Mouse (Mus musculus) kidney, postnatal 4 days (tissue): Measurements from ENCODE around the gene Rad17.
A peak's percentile ranks its signal among the peaks of the same experiment; 100 is the strongest.

Experiments
- DNase-seq, 2 experiments: peaks; one replicate each; pipeline ENCODE4 v3.0.0; 2021; ENCODE audit warnings: mixed read lengths in 2 of 2

Gene Rad17

DNA sequence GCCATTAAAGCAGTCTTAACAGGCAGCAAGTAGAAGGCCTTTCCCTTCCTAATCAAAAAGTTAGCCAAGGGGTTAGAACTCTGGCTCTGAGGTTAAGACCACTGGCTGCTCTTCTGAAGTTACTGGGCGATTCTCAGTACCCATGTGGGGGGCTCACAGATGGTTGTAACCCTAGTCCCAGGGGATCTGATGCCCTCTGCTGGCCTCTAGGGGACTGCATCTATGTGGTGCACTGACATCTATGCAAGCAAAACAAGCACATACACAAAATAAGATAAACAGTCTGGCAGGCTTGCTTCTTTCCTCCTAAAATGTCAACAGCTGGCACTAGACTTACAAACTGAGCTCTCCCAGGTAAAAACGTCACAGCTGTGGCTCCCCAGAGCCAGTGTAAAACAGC lies 37.9 kb downstream of the Rad17 start:
- DNase-seq, result peak in 1 of 2 experiments; percentile 21

DNA sequence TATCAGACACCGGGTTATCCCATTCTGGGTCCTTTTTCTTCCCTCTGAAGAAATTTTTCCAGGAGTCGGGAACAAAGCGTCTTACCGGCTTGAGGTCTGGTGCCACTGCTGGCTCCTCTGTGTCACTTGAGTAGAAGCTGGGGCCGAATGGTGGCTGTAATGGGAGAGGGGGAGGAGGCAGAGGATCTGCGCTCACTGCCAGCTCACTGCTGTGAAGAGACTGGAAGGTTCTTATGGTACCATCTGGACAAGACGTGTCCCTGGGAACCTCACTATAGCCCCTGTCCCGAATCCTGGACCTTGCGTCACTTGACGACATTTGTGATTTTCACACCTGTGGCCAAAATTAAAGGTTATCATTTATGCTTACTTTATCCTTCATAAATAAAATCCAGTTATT lies 38.6 kb downstream of the Rad17 start:
- no peak for DNase-seq

DNA sequence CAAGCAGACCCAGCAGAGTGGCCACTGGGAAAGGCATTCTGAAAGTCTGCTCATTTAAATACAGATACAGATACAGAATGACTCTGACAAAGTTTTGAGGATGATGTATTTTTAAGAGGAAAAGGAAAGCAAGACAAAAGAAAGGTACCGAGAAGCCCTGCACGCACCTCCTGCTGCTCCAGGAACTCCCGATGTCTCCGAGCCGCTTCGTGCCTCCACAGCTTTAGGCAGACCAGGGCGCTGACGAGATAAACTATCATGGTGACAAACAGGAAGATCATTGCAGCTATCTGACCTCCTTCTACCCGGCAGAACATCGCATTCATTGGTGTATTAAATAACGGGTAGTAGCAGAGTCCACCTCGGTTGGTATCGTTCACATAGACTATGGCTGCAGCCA lies 39.6 kb downstream of the Rad17 start:
- DNase-seq, result no peak

DNA sequence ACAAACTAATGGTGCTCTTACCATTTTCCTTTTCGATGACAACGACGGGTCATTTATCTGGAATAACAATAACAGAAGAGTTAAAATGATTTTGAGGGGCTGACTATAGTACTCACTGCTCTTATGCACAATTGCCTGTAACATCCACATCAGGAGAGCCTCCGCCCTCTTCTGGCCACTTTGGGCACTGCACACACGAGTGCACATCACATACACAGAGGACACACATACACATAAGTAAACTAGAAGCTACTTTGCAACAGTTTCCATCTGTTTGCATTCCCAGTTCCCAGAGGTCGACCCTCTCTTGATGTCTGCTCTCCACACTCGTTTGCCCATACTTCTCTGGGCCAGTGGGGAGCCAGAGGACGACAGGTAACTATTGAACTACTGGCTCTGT lies 43.1 kb downstream of the Rad17 start:
- DNase-seq, result peak in 1 of 2 experiments; percentile 23

DNA sequence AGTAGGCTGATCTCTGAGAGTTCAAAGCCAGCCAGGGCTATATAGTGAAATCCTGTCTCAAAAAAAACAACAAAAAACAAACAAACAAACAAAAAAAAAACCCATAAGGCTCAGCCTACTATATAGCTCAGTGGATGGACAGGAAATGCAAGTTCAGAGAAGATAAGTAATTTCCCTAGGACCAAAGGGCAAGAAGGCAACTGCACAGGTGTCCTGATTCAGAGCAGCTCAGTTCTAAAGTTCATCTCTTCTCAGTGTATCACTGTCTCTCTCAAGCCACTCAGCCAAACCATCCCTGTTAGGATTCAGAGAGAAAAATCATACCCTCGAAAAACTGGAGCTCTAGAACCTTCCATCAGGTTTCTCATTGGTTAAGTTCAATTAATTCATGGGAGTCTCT lies 45.0 kb downstream of the Rad17 start:
- DNase-seq, result no peak

DNA sequence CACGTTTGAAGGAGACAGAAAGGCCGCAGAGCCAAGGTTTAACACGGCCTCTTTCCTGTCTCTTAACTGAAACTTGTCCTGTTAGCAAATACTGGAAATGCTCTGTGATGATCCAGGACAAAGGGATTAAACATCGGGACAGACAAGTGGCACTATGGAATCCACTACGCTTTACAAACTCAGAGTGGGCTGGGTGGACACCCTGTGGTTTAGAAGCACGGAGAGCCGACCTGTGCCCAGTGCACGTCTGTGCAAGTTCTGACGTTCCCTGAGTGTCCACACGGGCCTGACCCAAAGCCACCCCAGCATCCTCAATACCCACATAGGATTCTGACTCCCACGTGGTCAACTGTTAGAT lies 47.1 kb downstream of the Rad17 start:
- DNase-seq, result no peak

DNA sequence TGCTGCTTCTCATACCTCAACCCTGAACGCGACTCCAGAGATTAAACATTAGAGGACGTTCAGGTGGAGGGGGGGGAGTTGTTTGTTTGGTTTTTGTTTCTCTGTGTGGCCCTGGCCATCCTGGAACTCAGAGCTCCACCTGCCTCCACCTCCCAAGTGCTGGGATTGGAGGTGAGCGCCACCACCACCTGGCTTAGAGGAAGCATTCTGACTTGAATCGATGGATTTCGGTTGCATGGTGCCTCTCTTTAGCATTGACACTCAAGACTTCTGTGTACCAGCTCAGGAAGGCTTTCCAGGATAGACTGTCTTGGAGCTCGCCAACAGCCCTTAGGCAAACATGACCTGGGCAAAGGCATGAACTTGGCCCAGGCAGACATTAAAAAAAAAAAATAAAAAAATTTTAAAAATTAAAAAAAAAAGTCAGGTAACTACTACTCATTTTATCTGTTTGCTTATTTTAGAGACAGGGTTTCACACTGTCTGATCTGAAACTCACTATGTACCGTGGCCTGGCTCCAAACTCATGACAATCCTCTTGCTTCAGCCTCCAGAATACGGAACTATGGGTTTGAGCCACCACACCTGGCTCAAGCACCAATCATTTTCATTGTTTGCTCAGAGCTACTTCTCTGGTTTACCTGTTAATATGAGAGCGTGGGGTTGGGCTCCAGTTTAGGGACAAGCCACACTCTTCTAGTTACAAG lies 47.7 kb downstream of the Rad17 start:
- DNase-seq, result no peak

DNA sequence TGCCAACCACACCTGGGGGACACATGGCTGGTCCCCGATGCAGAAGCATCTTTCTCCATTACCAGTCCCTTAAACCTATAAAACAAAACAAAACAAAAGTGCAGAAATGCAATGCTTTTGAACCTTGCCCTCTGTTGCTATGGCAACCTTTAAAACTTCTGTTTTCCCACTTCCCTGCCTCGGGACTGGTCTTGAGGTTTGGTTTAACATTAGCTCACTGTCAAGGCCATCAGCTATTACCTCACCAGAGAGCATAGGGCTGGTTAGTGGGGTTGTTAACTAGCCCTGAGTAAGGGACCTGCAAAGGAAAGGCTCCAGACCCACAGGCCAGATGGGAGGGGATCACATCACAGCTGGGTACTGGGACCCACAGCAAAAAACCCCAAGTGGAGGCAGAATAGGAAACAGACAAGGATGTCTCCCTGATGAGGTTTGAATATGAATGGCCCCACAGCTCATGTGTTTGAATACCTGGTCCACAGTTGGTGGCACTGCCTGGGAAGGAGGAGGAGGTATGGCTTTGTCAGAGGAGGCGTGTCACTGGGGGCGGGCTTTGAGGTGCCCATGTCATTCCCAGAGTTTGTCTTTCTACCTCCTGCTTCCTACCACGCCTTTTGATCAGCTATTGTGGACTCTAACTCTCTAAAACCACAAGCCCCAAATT lies 48.5 kb downstream of the Rad17 start:
- DNase-seq, result peak in 1 of 2 experiments; percentile 40

DNA sequence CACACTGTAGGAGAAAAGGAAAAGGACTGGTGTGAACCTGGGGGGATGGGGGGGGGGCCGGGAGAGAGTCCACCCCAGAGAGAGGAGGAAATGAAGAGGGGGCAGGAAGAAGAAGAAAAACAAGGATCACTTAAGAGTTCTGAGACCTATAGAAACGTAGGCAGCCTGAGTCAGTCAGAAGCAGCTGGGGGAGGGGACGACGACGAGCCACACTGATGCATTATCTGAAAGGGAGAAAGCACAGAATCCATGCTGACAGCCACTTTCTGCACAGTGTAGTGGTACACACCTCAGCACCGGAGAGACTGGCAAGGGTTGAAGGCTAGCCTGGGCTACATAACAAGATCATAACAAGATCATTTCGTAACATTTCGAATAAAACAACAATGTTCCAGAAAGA lies 49.8 kb downstream of the Rad17 start:
- no peak for DNase-seq

DNA sequence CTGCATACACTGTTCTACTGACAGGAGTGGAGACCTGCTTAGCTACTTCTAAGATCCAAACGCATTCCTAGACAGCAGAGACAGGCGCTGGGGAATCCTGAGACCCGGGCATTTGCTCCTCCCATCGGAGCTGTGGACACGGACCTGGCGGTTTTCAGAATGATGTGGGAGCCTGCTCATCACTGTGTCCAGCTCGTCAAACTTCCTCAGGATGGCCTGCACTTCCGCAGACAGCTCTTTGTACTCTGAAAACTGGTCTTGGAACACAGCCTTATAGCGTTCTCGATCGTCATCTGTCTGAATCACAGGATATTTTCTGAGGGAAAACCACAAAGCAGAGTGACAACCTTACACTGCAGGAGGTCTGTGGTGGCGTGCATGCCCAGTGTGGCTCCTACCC lies 50.5 kb downstream of the Rad17 start:
- no peak for DNase-seq

DNA sequence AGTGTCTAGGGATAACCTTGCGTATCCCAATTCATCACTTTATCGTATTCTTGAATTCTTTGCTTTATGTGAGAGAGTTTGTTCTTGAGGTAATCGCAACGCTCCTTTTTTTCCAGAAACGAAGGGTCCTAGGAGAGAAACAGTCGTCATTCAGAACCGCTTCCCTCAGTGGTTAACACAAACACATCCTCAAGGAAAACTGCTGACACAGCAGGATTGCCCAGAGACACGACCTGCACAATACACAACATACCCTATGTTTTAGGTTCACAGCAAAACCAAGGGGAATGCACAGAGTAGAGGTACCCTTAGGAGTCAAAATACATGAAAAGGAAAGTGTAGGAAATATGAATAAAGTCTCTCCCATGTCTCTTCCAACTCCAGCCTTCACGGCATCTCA lies 53.6 kb downstream of the Rad17 start:
- no peak for DNase-seq

DNA sequence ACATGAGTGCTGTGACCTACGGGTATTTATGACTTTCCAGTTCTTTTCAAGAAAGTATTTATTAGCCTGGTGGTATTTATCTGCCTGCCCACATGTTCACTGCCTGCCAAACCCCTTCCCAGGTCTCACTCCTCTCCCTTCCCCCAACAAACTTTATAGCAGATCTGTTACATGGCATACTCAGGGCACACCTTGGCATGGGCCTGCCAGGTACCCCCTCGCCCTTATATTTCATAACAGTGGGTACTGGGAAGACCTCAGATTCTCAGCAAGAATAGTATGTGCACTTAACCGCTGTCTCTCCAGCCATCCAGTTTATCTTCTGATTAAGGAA lies 55.3 kb downstream of the Rad17 start:
- no peak for DNase-seq

DNA sequence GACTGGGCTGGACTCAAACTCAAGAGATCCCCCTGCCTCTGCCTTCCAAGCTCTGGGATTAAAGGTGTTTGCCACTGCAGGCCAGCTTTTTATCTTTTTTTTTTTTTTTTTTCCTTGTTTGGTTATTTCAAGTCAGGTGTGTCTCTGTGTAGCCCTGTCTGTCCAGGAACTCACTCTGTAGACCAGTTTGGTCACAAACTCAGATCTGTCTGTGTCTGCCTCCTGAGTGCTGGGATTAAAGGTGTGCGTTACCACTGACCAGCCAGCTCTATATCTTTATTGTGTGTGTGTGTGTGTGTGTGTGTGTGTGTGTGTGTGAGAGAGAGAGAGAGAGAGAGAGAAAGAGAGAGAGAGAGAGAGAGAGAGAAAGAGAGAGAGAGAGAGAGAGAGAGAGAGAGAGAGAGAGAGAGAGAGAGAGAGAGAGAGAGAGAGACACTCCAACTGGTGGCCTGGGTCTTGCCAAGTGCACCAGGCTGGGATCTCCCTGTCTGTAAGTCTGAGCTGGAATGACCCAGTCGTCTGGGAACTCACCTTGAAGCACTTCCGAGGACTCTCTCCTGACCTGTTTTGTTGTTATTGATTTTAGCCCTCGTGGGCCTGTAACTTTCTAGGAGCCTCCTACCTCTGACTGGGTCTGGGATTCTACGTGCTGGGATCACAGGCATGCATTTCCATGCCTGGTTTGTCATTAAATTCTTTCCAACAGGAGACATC lies 55.9 kb downstream of the Rad17 start:
- DNase-seq, result no peak

DNA sequence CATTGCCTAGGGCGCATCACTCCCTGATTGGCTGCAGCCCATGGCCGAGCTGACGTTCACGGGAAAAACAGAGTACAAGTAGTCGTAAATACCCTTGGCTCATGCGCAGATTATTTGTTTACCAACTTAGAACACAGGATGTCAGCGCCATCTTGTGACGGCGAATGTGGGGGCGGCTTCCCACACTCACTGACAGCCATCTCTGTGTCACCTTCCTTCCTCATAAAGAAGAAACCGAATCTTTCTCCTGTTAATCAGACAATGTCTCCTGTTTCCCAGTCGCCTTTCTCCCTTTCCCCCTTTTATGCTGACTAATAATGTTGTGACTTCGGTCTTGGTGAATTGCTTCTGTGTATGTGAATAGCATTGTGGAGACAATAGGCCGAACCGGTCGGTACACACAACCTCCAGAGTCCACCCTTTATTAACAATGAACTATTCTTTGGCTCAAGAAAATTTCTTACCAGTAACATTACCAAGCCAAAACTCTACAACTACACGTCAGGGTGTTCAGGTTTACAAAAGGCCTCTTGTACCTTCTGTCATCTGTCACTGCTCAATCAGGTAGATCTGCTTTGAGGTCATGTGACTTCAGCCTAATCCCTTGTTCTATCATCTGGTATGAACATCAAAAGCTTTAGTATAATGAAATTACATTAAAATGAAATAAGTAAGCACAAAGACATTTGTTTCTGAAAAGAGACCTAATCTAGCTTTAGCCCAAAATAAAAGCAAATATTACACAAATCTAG lies 56.6 kb downstream of the Rad17 start:
- DNase-seq, result peak; percentile 34 to 50

DNA sequence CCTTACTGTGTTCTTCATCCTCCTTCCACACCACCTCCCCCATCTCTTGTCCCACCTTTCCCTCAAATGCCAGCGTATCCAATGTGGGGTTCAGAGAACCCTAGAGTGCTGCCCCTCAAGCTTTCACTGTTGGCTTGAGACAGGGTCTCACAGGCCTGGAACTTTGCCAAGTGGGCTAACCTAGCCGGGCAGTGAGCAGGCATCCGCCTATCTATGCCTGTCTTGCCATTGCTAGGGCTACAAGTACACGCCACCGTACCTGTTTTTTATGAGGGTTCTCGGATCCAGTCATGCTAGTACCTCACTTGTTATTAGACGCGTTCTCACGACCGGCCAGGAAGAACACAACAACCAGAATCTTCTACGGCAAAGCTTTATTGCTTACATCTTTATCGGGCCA lies 62.2 kb downstream of the Rad17 start:
- no peak for DNase-seq

DNA sequence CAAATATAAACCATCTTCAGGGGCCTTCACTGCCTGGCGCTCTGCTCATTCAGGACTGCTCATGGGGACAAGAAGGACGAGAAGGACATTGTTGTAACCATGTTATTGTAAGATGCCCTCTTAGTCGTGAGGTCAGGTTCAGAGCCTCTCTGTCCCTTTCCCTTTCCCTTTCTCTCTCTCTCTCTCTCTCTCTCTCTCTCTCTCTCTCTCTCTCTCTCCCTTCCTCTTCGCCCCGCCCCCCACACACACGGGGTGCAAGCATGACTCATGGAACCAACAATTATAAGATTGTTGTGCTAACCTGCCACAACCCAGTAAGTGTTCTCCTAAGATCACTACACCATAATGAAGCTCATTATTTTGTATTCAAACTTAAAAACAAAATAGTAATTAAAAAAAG lies 68.7 kb downstream of the Rad17 start:
- no peak for DNase-seq

DNA sequence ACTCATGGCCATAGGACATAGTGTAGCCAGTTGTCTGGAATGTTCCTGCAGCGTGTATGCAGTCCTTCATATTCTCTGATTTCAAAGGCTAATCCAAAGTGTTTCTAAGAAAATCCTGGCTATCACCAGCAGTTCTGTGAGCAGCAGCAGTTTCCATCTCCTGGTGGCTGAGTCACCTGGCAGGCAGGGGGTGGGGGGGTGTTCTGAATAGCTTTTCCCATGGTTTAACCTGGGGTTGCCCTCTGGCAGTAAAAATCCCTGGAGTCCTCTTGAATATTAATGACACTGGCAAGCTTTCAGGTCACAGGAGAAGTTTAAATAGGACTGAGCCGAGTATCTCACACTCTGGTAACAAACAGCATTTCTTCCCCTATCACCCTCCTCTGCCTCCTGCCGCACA lies 69.2 kb downstream of the Rad17 start:
- peak; percentile 41 to 59 for DNase-seq

DNA sequence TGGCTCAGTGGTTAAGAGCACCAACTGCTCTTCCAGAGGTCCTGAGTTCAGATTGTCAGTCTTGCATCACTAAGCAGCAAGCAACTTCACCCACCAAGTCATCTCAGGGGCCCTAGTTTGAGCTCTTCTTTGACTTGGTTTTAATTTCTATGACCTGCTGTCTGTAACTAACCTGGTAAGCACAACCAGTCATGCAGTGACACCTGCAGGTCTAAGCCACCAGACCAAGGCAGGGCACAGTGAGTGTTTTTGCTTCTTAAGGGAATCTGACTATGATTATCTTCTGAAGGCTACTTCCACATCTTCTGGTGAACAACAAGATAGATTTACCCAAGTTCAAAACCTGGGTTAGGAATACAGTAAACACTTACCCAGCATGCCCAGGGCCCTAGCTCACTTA lies 70.9 kb downstream of the Rad17 start:
- no peak for DNase-seq

DNA sequence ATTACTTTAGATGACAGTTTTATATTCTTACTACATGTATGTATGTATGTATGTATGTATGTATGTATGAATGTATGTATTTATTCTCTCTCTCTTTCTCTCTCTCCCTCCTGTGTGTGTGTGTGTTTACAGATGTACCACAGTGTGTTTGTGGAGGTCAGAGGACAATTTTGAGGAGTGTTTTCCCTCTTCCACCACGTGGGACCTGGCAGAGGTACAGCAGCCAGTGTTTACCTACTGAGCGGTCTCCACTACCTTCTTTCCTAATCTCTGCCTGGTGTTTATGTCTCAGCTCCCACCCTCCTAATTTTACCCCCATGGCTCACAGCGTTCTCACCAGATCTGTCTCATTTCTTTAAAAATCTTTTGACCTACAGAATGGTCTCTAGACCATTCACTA lies 71.6 kb downstream of the Rad17 start:
- DNase-seq, result no peak

DNA sequence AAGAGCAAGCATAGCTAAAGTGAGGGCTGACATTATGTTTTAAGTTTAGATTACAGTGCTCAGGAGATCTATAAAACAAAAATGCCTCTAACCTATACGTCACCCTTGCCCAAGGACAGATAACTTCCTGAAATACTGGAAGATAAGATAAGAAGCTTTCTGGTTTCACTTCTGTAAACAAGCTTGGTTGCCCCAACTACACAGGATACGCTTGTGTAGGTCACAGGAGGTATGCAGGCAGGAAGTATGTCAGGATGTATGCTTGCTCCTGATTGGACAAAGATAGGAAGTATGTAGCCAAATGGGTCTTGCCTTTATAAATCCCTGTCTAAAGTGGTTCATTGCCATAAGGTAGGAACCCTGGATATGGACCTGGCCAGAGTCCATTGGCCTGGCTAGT lies 74.9 kb downstream of the Rad17 start:
- no peak for DNase-seq

DNA sequence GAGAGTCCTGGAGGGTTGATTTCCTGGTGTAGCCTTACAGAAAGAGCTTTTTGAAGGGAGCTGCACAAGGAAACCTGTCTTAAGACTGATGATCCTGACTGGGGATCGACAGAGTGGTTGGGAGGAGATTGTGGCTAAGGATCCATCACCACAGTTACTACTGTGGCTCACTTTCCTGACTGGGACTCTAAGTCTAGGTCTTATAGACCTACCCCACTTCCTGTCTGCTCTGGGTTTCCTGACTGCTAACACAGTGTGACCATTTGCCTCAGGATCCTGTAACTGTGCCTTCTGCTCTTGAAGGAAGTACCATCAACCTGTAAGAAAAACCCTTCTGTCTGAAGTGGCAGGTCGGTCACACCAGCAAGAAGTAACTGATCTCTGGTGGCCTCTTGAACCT lies 80.1 kb downstream of the Rad17 start:
- DNase-seq, result no peak

DNA sequence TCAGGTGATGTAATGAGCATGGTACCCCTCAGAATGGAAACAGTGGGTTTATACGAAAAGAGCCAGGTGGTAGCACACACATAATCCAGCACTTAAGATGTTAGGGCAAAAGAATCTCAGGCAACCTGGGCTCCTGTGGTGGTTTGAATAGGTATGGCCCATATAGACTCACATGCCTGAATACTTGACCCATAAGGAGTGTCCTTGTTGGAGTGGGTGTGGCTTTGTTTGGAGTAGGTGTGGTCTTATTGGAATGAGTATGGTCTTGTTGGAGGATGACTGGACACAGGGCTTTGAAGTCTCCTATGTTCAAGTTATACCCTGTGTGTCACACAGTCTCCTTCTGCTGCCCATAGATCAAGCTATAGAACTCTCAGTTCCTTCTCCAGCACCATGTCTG lies 82.5 kb downstream of the Rad17 start:
- DNase-seq, result no peak
